Mouse (Mus musculus) heart, embryonic 15.5 days (tissue): ENCODE measurements around the gene Aspdh. TPM values are rescaled to one million over a fixed set of nuclear protein-coding genes. Genes with fewer than 3 reads are reported as not detected.

Source experiments
- ATAC-seq: fragments of 200-750 bp; cut with Nextera tagmentation; replicated peaks from 2 replicates; pipeline ENCODE4 v1.8.0; 2017; ENCODE audit warnings: low read depth, moderate TSS enrichment; ENCODE audit not compliant: insufficient number of reproducible peaks, insufficient read depth, low FRiP score
- H3K27ac ChIP-seq: fragments of 300-500 bp; sonication (generic); 2 replicates; pipeline ENCODE4 v1.5.1; 2015; ENCODE audit warnings: mild to moderate bottlenecking, inconsistent platforms
- H3K27me3 ChIP-seq: fragments of 300-500 bp; sonication (generic); 2 replicates; pipeline ENCODE4 v1.6.1; 2015; ENCODE audit warnings: inconsistent platforms
- H3K36me3 ChIP-seq: fragments of 300-500 bp; sonication (generic); 2 replicates; pipeline ENCODE4 v1.6.1; 2015; ENCODE audit warnings: mild to moderate bottlenecking, inconsistent platforms
- H3K4me1 ChIP-seq: fragments of 300-500 bp; sonication (generic); replicated peaks from 2 replicates; pipeline ENCODE4 v1.6.1; 2015; ENCODE audit warnings: inconsistent platforms
- H3K4me2 ChIP-seq: fragments of 300-500 bp; sonication (generic); 2 replicates; pipeline ENCODE4 v1.6.1; 2015; ENCODE audit warnings: inconsistent platforms, mild to moderate bottlenecking, moderate library complexity
- H3K4me3 ChIP-seq: fragments of 300-500 bp; sonication (generic); 2 replicates; pipeline ENCODE4 v1.5.1; 2015; ENCODE audit warnings: mild to moderate bottlenecking, inconsistent platforms
- H3K9ac ChIP-seq: fragments of 300-500 bp; sonication (generic); 2 replicates; pipeline ENCODE4 v1.6.1; 2015; ENCODE audit warnings: mild to moderate bottlenecking, inconsistent platforms
- H3K9me3 ChIP-seq: fragments of 300-500 bp; sonication (generic); replicated peaks from 2 replicates; pipeline ENCODE4 v1.6.1; 2016; ENCODE audit warnings: inconsistent platforms
- WGBS: fragments of 180-500 bp; shearing (Covaris S2); methylation state at CpG from one replicate; pipeline ENCODE4 v1.1.7; 2015; ENCODE audit warnings: mixed read lengths; 5-methylcytosine and 5-hydroxymethylcytosine counted together
- polyA plus RNA-seq: library from polyadenylated mRNA; unstranded; fragments of >200 nt; fragmentation: Nextera tagmentation; extraction: Ambion mirVana; gene quantifications from 2 replicates; pipeline ENCODE4 v1.2.1, GENCODE M21; 2015

Aspdh gene
- polyA plus RNA-seq, 1 experiment from 2014 or later: 0.43 TPM

GRCm38 (mm10) chr7:44437188-44437587 lies 28.0 kb upstream of the Aspdh start:
- Histone ChIP-seq H3K36me3 (no peaks in the 10 kb centered on the region), H3K4me3 (no peak overlapping the region), H3K9ac (no peak overlapping the region), H3K4me2 (no peak overlapping the region), H3K9me3 (no peaks in the 10 kb centered on the region), H3K27ac (no peak overlapping the region), H3K27me3 (peaks cover 68% of the 10 kb centered on the region), H3K4me1 (peaks cover 12% of the 10 kb centered on the region)
- no peak for ATAC-seq
- WGBS: 72% methylated on average over 1 of the region's 1 CpGs

DNA sequence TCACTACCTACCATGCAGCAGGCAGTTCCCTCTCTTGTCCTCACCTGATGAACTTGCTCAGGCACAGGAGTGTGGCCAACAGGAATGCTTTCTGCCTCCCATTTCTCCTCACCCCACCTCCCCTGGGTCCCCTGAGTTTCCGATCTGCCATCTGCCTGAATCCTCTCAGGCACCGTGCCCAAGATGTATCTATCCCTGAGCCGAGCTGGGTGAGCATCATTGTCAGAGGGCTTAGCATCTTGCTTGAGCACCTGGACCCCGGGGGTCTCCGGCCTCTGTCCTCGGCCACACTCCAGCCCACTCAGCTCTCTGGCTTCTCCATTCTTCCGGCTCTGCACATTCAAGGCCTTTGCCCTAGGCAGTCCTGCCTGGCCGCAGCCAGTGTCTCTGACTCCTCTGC lies 27.3 kb upstream of the Aspdh start:
- Histone ChIP-seq H3K4me1 (peaks cover 14% of the 10 kb centered on the region), H3K9me3 (no peaks in the 10 kb centered on the region), H3K27me3 (peaks cover 70% of the 10 kb centered on the region), H3K9ac (no peak overlapping the region), H3K36me3 (no peaks in the 10 kb centered on the region), H3K4me2 (no peak overlapping the region), H3K27ac (no peak overlapping the region), H3K4me3 (no peak overlapping the region)
- 70% methylated on average over 8 of the region's 8 CpGs for WGBS
- ATAC-seq: no peak

GRCm38 (mm10) chr7:44439696-44440095 lies 25.5 kb upstream of the Aspdh start:
- H3K9ac ChIP-seq: no peak overlapping the region
- peaks cover 74% of the 10 kb centered on the region for H3K27me3 ChIP-seq
- H3K4me1 ChIP-seq: peaks cover 25% of the 10 kb centered on the region
- ATAC-seq: no peak
- no peaks in the 10 kb centered on the region for H3K9me3 ChIP-seq
- H3K36me3 ChIP-seq: no peaks in the 10 kb centered on the region
- WGBS: 64% methylated on average over 2 of the region's 2 CpGs
- no peak overlapping the region for H3K4me3 ChIP-seq
- no peak overlapping the region for H3K4me2 ChIP-seq
- H3K27ac ChIP-seq: no peak overlapping the region

GRCm38 (mm10) chr7:44440479-44440878 lies 24.7 kb upstream of the Aspdh start:
- H3K36me3 ChIP-seq: no peaks in the 10 kb centered on the region
- no peak for ATAC-seq
- H3K9me3 ChIP-seq: no peaks in the 10 kb centered on the region
- peaks cover 32% of the 10 kb centered on the region for H3K4me1 ChIP-seq
- H3K27me3 ChIP-seq: peaks cover 77% of the 10 kb centered on the region
- WGBS: 93% methylated on average over 1 of the region's 1 CpGs
- H3K27ac ChIP-seq: no peak overlapping the region
- H3K4me2 ChIP-seq: no peak overlapping the region
- H3K4me3 ChIP-seq: no peak overlapping the region
- no peak overlapping the region for H3K9ac ChIP-seq

- Histone ChIP-seq H3K9me3 (no peaks in the 10 kb centered on the region), H3K4me2 (peak overlapping the region; percentile 76; the same call in 1 of the 2 replicates), H3K9ac (no peak overlapping the region), H3K27ac (peak overlapping the region; percentile 80; the same call in 1 of the 2 replicates), H3K36me3 (no peaks in the 10 kb centered on the region), H3K4me1 (peaks cover 39% of the 10 kb centered on the region), H3K4me3 (no peak overlapping the region), H3K27me3 (peaks cover 80% of the 10 kb centered on the region)
- WGBS: 6% methylated on average over 1 of the region's 1 CpGs
- ATAC-seq: no peak
Observed at GRCm38 (mm10) chr7:44441180-44441579, 24.0 kb upstream of the Aspdh start.

- H3K9ac ChIP-seq: peak overlapping the region; percentile 70
- H3K9me3 ChIP-seq: no peaks in the 10 kb centered on the region
- under 1% methylated on average over 14 of the region's 14 CpGs for WGBS
- H3K27me3 ChIP-seq: peaks cover 82% of the 10 kb centered on the region
- peak overlapping the region; percentile 76 for H3K4me2 ChIP-seq
- ATAC-seq: no peak; the same call in 1 of the 2 replicates
- no peaks in the 10 kb centered on the region for H3K36me3 ChIP-seq
- H3K4me1 ChIP-seq: peaks cover 44% of the 10 kb centered on the region
- H3K27ac ChIP-seq: peak overlapping the region; percentile 80
- peak overlapping the region; percentile 59 for H3K4me3 ChIP-seq
Observed at GRCm38 (mm10) chr7:44441648-44442109, 23.5 kb upstream of the Aspdh start.

- peak overlapping the region; percentile 70 for H3K9ac ChIP-seq
- H3K9me3 ChIP-seq: no peaks in the 10 kb centered on the region
- 0 out of 2 replicates have a peak, but pooled peaks cover 3% of the 10 kb centered on the region for H3K36me3 ChIP-seq
- peaks cover 47% of the 10 kb centered on the region for H3K4me1 ChIP-seq
- H3K27ac ChIP-seq: peak overlapping the region; percentile 80
- H3K4me2 ChIP-seq: peak overlapping the region; percentile 76
- H3K4me3 ChIP-seq: peak overlapping the region; percentile 59
- WGBS: 2% methylated on average over 14 of the region's 14 CpGs
- ATAC-seq: no peak
- H3K27me3 ChIP-seq: peaks cover 80% of the 10 kb centered on the region
Observed at GRCm38 (mm10) chr7:44442407-44442821, 22.8 kb upstream of the Aspdh start.

DNA sequence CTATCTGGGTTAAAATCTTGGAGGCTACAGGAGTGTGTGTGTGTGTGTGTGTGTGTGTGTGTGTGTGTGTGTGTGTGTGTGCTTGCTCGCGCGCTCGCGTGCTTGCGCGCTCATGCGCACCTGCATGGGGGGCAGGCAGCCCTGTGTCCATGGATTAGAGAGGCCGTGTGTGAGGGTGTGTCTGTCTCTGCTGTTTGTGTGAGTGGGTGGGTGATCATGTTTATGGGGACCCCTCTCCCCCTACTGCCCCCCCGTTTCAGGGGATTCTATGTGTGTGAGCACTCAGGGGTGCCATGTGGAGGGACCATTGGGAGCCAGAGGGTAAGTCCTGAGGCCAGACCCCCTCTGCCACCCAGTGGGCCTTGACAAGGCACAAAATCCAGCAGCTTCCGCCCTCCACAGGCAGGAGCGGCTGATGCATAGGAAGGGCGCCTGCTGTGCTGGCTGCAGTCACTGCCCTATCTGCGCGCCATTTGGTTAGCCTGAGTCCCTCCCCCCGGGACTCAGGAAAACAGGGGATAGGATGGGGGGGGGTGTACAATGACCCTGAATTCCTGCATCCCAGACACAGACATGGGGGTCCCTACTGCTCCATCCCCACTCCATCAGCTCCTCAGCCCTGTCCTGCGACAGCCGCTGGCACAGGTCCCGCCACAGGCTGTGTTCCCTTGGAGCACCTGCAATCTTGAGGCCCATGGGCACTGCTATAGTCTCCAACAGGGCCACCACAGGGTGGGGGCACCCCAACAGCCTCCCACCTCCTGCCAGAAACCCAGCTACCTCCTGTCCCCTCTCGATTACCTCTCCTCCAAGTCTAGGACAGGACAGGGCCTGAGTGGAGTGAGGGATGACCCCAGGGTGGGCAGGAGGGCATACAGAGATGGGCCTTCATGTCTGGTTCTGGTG lies 21.7 kb upstream of the Aspdh start:
- peaks cover 70% of the 10 kb centered on the region for H3K27me3 ChIP-seq
- peak overlapping the region; percentile 70 for H3K9ac ChIP-seq
- 13% methylated on average over 20 of the region's 20 CpGs for WGBS
- peak overlapping the region; percentile 59 for H3K4me3 ChIP-seq
- peaks cover 49% of the 10 kb centered on the region for H3K4me1 ChIP-seq
- H3K27ac ChIP-seq: peak overlapping the region; percentile 80
- H3K9me3 ChIP-seq: no peaks in the 10 kb centered on the region
- ATAC-seq: peak; percentile 41
- H3K36me3 ChIP-seq: 0 out of 2 replicates have a peak, but pooled peaks cover 3% of the 10 kb centered on the region
- H3K4me2 ChIP-seq: peak overlapping the region; percentile 76

- no peak overlapping the region for H3K27ac ChIP-seq
- peaks cover 61% of the 10 kb centered on the region for H3K27me3 ChIP-seq
- H3K4me3 ChIP-seq: peak overlapping the region; percentile 12; the same call in 1 of the 2 replicates
- H3K4me1 ChIP-seq: peaks cover 49% of the 10 kb centered on the region
- H3K9me3 ChIP-seq: no peaks in the 10 kb centered on the region
- 20% methylated on average over 29 of the region's 29 CpGs for WGBS
- no peak for ATAC-seq
- H3K4me2 ChIP-seq: peak overlapping the region; percentile 76
- H3K36me3 ChIP-seq: 0 out of 2 replicates have a peak, but pooled peaks cover 3% of the 10 kb centered on the region
- peak overlapping the region; percentile 14; the same call in 1 of the 2 replicates for H3K9ac ChIP-seq
Observed at GRCm38 (mm10) chr7:44444886-44445527, 20.2 kb upstream of the Aspdh start.

DNA sequence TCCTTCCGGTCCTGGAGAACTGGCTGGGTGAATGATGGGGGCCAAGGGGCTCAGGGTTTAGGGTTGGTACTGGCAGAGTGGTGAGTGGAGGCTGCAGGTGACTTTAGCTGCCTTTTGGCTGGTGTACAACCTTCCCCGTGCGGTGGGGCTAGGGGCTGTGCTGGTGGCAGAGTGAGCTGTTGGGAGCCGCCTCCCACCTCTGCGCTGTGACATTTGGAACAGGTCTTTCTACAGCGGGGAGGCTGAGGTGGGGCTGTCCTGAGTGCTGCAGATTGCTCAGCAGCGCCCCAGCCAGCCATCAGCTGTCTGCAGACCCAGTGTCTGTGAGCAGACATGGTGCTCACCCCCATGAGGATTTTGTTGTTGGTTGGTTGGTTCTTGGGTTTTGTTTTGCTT lies 19.7 kb upstream of the Aspdh start:
- Histone ChIP-seq H3K9me3 (no peaks in the 10 kb centered on the region), H3K27ac (no peak overlapping the region), H3K27me3 (peaks cover 56% of the 10 kb centered on the region), H3K4me2 (peak overlapping the region; percentile 76; the same call in 1 of the 2 replicates), H3K9ac (peak overlapping the region; percentile 8; the same call in 1 of the 2 replicates), H3K36me3 (0 out of 2 replicates have a peak, but pooled peaks cover 3% of the 10 kb centered on the region), H3K4me1 (peaks cover 49% of the 10 kb centered on the region), H3K4me3 (peak overlapping the region; percentile 12; the same call in 1 of the 2 replicates)
- whole genome bisulfite sequencing: 35% methylated on average over 7 of the region's 7 CpGs
- ATAC-seq: no peak
